Mouse (Mus musculus) lung, postnatal 0 days (tissue): ENCODE data around the gene Cops9.

Experiments
- CTCF ChIP-seq: IDR thresholded peaks from 2 replicates; pipeline ENCODE4 v1.5.1; 2016; ENCODE audit warnings: antibody characterized with exemption, mild to moderate bottlenecking
- EP300 ChIP-seq: IDR thresholded peaks from 2 replicates; pipeline ENCODE4 v1.6.1; 2016; ENCODE audit warnings: antibody characterized with exemption, mild to moderate bottlenecking, control low read depth

- no peak for TF ChIP-seq EP300
- no peak for TF ChIP-seq CTCF
Observed at GRCm38 (mm10) chr1:92616046-92616445, 25.7 kb downstream of the Cops9 start.
